Mouse (Mus musculus) ES-E14 (cell line): ENCODE results near the gene Tnik. TPM values are rescaled to one million over a fixed set of nuclear protein-coding genes. Genes with fewer than 3 reads are reported as not detected.

Source experiments
- DNase-seq: peaks from one replicate; pipeline ENCODE4 v3.0.0-alpha.2; 2013; ENCODE audit warnings: low read depth, low spot score
- H3K27ac ChIP-seq: 2 replicates; pipeline ENCODE4 v1.5.1; 2012; ENCODE audit warnings: low read depth, mild to moderate bottlenecking, low read length, moderate library complexity, mixed read lengths; ENCODE audit not compliant: poor library complexity, insufficient read depth, severe bottlenecking
- H3K36me3 ChIP-seq: 2 replicates; pipeline ENCODE4 v1.6.1; 2012; ENCODE audit warnings: mild to moderate bottlenecking, low read length, moderate library complexity, mixed read lengths; ENCODE audit not compliant: control insufficient read depth, poor library complexity, insufficient read depth, severe bottlenecking
- H3K4me1 ChIP-seq, 2 experiments: fragments of 150-350 bp in 1 of 2; sonication (generic) in 1 of 2; 2 replicates each; pipeline ENCODE4 v1.6.1; 2012; ENCODE audit warnings: low read length in 2 of 2, mild to moderate bottlenecking in 1 of 2, mixed read lengths in 1 of 2; ENCODE audit not compliant: control insufficient read depth in 2 of 2, insufficient read depth in 2 of 2, poor library complexity in 1 of 2
- H3K4me3 ChIP-seq, 2 experiments: fragments of 150-350 bp in 1 of 2; sonication (generic) in 1 of 2; 2 replicates each; pipeline ENCODE4 v1.5.1; 2012; ENCODE audit warnings: low read length in 2 of 2, low read depth in 1 of 2, mild to moderate bottlenecking in 1 of 2, mixed read lengths in 1 of 2; ENCODE audit not compliant: insufficient read depth in 1 of 2, poor library complexity in 1 of 2, severe bottlenecking in 1 of 2
- H3K9ac ChIP-seq: 2 replicates; pipeline ENCODE4 v1.6.1; 2012; ENCODE audit warnings: low read depth, mild to moderate bottlenecking, low read length, mixed read lengths; ENCODE audit not compliant: poor library complexity, insufficient read depth, severe bottlenecking
- H3K9me3 ChIP-seq: fragments of 150-350 bp; sonication (generic); 2 replicates; pipeline ENCODE4 v1.6.1; 2012; ENCODE audit warnings: low read depth, mild to moderate bottlenecking, low read length; ENCODE audit not compliant: control insufficient read depth, insufficient read depth
- CHD2 ChIP-seq: IDR thresholded peaks from 2 replicates; pipeline ENCODE4 v1.6.1; 2014; ENCODE audit warnings: mild to moderate bottlenecking, low read depth, low read length, inconsistent platforms
- HCFC1 ChIP-seq: IDR thresholded peaks from 2 replicates; pipeline ENCODE4 v1.6.1; 2012; ENCODE audit warnings: low read length, inconsistent platforms, borderline replicate concordance; ENCODE audit not compliant: insufficient read depth
- MAFK ChIP-seq: IDR thresholded peaks from 2 replicates; pipeline ENCODE4 v1.6.1; 2014; ENCODE audit warnings: mild to moderate bottlenecking, low read depth, low read length, inconsistent platforms; ENCODE audit not compliant: insufficient read depth
- ZC3H11A ChIP-seq: IDR thresholded peaks from 2 replicates; pipeline ENCODE4 v1.6.1; 2012; ENCODE audit warnings: low read depth, mild to moderate bottlenecking, inconsistent platforms, low read length, borderline replicate concordance
- ZNF384 ChIP-seq: IDR thresholded peaks from 2 replicates; pipeline ENCODE4 v1.6.1; 2012; ENCODE audit warnings: low read depth, low read length, inconsistent platforms
- in situ Hi-C, 2 experiments: fragments of 600-800 bp; cut with MboI; formaldehyde crosslinking; loops; one replicate each; pipeline ENCODE4 v1.15.1; 2025; ENCODE audit warnings: low sequenced_read_pairs in 2 of 2, inconsistent platforms in 1 of 2; ENCODE audit not compliant: unreplicated experiment in 2 of 2
- total RNA-seq: library from RNA; depleted of rRNA; stranded (reverse); fragments of 300-350 nt; gene quantifications from 2 replicates; pipeline ENCODE4 v1.2.3, GENCODE M21; 2012

The Tnik gene
- total RNA-seq, 1 experiment: 2.6 TPM

DNA sequence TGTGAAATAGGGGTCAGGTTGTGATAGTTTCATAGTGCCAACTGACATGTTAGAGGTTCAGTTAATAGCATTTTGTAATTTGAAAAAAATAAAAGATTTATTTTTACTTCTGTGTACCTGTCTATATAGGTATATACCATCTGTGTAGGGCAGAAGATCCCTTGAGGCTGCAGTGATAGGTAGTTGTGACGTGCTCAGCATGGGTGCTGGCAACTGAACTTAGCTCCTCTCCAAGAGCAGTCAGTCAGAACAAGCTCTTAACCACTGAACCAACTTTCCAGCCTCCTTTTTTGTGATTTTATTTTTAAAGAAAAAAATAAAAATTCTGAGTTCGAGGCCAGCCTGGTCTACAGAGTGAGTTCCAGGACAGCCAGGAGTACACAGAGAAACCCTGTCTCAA lies 51.4 kb downstream of the Tnik start:
- Histone ChIP-seq H3K9me3 (no peaks in the 10 kb centered on the region), H3K4me1 (no peaks in the 10 kb centered on the region), H3K27ac (no peak overlapping the region), H3K9ac (no peak overlapping the region), H3K36me3 (no peaks in the 10 kb centered on the region), H3K4me3 (no peak overlapping the region)
- TF ChIP-seq HCFC1 (no peak), MAFK (no peak), ZC3H11A (no peak)
- in situ Hi-C loops: no loop called here
- no peak for DNase-seq

DNA sequence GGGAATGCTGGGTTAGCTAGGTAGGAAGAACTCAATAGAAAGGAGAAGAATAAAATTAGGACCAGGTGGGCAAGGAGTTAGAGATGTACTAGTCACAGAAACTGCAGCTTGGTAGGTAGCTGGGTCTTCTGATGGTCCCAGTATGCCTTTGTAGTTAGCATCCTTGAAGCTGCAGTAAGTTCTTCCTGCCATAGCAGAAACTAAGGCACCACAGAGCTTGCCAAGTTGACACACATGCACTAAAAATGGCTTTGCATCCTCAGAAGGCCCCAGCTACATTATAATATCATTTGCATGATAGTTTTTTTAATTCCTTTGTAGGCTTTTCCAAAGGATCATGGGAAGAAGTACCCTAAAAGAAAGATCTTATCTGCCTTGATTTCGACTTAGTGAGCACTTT lies 54.3 kb downstream of the Tnik start:
- no peak overlapping the region for H3K4me3 ChIP-seq
- H3K9me3 ChIP-seq: no peaks in the 10 kb centered on the region
- no peaks in the 10 kb centered on the region for H3K36me3 ChIP-seq
- TF ChIP-seq HCFC1 (no peak), CHD2 (no peak), ZNF384 (no peak), MAFK (no peak), ZC3H11A (no peak)
- in situ Hi-C loops: no loop called here
- H3K9ac ChIP-seq: no peak overlapping the region
- H3K27ac ChIP-seq: no peak overlapping the region
- no peak for DNase-seq
- no peaks in the 10 kb centered on the region for H3K4me1 ChIP-seq

DNA sequence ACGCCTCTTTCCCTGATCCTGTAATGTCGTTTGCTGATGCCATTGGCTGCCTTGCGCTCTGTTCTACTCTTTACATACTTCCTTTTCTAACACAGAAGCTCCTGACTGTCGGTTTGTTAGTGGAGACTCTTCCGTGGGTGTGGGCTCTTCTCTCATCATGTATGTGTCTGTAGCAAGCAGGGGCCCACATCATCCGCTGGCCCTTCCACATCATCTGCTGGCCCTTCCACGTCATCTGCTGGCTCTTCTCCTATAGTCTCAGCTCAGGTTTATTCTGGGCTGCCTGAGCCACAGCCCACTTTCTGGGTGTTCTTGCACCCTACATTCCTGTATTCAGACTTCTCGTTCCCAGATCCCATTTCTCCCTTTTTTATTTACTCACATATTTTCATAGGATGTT lies 58.6 kb downstream of the Tnik start:
- no peaks in the 10 kb centered on the region for H3K9me3 ChIP-seq
- TF ChIP-seq MAFK (no peak), HCFC1 (no peak), ZC3H11A (no peak), CHD2 (no peak), ZNF384 (no peak)
- in situ Hi-C loops: no loop called here
- no peak overlapping the region for H3K9ac ChIP-seq
- no peaks in the 10 kb centered on the region for H3K36me3 ChIP-seq
- no peak overlapping the region for H3K27ac ChIP-seq
- no peak overlapping the region for H3K4me3 ChIP-seq
- H3K4me1 ChIP-seq: no peaks in the 10 kb centered on the region
- no peak for DNase-seq

DNA sequence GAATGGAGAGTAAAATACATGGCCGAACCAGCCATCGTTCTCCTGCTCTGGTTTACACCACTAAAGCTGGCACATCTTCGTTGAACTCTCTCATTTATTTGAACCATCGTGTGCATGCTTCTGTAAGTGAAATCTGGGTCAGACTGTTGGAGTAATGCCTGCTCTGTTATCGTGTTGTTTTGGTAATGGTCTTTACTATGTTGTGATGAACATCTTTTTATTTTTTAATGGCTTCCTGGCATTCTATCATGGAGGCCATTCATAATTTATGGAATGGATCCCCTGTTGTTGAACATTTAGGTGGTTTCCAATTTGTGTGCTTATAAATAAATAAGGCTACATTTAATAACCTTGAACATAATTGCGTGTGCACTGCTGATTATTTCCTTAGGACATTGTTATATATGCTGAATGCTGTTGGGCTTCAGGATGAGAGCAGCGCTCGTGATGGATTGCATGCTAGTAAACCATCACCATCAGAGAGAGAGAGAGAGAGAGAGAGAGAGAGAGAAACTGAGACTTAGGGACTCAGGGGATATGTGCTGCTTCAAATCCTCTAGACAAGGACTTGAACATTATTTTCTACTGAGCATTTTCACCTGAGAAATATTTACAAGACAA lies 62.7 kb downstream of the Tnik start:
- no peak for TF ChIP-seq HCFC1
- no peak for TF ChIP-seq CHD2
- TF ChIP-seq ZC3H11A: no peak
- TF ChIP-seq MAFK: no peak
- TF ChIP-seq ZNF384: no peak
- H3K36me3 ChIP-seq: no peaks in the 10 kb centered on the region
- H3K9me3 ChIP-seq: no peaks in the 10 kb centered on the region
- in situ Hi-C loops: no loop called here
- DNase-seq: no peak
- 0 out of 4 replicates have a peak, but pooled peaks cover 0 to 2% of the 10 kb centered on the region in 2 experiments for H3K4me1 ChIP-seq
- no peak overlapping the region for H3K27ac ChIP-seq
- H3K9ac ChIP-seq: no peak overlapping the region
- no peak overlapping the region for H3K4me3 ChIP-seq

DNA sequence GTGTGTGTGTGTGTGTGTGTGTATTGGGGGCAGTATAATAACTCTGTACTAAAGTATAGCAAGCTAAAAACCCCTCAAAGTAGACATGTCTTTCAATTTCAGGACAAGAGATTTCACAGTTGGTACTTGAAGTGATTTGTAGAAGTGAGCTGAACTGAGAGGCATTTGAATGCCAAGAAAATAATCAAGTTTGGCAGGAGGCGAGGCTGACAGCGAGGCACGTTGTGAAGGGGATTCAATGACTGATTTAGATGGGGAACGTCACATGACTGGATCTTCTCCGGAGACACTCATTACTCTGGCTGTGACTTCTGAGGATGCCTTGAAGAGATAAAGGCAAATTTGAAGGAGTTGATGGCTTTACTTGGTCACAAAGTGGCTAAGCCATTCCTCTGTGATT lies 69.3 kb downstream of the Tnik start:
- Histone ChIP-seq H3K9ac (no peak overlapping the region), H3K36me3 (no peaks in the 10 kb centered on the region), H3K27ac (no peak overlapping the region), H3K4me3 (no peak overlapping the region), H3K9me3 (no peaks in the 10 kb centered on the region), H3K4me1 (0 out of 4 replicates have a peak, but pooled peaks cover 0 to 5% of the 10 kb centered on the region in 2 experiments)
- TF ChIP-seq MAFK: no peak
- TF ChIP-seq HCFC1: no peak
- TF ChIP-seq CHD2: no peak
- TF ChIP-seq ZC3H11A: no peak
- no peak for TF ChIP-seq ZNF384
- in situ Hi-C loops: no loop called here
- DNase-seq: no peak
